Mouse (Mus musculus): ENCODE measurements around the gene Stum.

Gene Stum

DNA sequence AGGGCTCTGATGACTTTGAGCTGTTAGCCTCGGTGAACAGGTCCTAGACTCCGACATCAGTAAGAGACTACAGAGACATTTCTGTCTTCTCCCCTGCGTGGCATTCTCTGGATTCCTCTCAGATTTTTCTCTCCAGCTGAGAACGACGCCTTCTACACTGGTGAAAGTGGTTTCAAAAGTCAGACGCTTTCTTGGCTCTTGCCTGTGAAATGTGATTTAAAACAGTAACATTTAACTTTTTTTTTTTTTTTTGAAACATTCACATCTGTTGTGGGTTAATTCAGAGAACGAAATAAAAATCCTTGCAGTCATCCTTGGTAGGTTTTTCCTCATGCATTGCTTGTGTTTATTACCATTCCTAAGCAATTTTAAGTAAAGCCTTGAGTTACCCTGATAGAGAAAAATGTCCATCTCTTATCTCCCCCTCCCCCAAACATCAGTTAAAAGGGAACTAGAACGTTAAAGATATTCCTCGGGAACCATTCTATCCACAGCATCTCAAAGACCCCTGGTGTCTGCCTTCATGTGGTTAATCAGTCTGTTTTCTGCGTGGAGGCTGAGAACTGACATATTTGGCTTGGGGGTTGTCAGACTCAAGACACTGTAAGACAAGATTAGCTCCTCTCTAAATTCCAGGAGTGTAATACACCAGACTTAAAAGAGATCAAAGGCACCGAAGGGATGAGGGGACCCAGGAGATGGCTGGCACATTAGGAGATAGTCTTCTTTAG lies 95.4 kb downstream of the Stum start:
- no peak for DNase-seq (ENCODE audit: low read depth, low spot score)

DNA sequence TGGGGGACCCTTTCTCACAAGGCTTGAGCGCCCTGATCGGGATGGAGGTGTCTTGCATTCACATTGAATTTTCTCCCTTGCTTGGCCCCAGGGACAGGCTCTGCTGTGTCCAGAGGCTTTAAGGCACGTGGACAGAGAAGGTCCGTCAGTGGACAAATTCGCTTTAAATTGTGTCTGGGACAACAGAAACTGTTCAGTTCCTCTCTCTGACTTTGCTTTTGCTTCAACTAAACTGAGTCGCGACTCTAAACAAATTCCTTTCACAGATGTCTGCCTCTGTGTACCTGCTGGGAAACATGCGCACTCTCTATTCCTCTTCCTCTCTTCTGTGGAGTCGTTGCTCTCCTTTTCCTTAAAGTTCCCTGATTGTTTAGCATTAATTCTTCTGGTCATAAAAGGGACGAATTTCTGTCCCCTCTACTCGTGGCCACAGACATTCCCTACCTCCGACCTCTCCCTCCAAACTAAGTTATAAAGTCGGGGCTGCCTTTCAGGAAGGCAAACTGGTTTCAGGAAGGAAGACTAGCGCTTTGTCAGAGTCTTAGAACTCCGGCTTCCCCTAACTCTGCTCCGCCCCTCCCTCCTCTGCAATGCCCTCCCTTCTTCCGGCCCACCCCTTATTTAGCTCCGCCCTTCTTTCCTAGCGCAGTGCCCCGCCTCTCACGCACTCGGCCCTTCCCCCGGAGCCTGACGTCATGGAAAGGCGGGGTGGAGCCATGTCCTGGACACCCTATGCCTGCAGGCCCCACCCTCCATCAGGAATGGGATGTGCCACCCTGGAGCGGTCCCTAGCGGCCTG lies 96.2 kb downstream of the Stum start:
- DNase-seq (ENCODE audit: low read depth, low spot score), result peak; percentile 99

DNA sequence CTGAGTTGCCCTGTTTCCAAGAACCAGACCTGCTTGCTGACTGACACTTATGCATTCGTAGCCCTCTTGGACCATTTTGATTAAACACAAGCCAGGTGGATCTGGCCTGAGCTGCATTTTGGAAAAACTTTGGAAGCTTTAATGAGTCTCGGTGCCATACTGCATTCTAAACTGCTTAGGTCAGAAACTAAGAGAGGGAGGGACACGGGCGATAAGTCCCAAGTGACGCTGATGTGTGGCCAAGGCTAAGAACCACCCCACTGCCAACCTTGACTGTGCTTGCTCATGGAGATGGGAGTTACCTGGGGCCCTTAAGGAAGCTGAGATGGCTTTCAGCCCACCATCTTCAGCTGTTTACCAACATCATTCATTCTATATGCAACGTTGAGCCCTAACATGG lies 98.0 kb downstream of the Stum start:
- no peak for DNase-seq (ENCODE audit: low read depth, low spot score)

- peak; percentile 76 for DNase-seq (ENCODE audit: low read depth, low spot score)
Observed at GRCm38 (mm10) chr1:180384486-180384885, 98.8 kb downstream of the Stum start.

DNA sequence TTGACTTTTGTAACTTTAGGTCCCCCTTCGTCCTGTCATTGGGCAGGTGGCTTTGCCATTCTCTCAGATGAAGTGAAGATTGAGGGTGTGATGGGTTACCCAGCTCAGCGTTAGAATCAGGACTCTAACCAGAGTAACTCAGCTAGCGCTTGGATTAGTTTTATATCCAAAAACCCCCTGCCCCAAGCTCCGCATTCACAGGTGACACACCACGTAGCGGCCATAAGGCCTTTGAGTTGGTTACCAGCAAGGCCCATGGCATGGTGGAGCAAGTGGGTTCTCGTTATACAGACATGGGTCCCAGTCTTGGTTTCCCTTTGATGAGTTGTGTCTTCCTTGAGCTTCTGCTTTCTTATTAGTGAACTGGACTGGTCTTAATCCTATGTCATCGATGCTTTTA lies 99.4 kb downstream of the Stum start:
- no peak for DNase-seq (ENCODE audit: low read depth, low spot score)
